Mouse (Mus musculus): Measurements from ENCODE around the gene Gigyf1. TPM values are rescaled to one million over a fixed set of nuclear protein-coding genes. Genes with fewer than 3 reads are reported as not detected.
A peak's percentile ranks its signal among the peaks of the same experiment; 100 is the strongest.

The Gigyf1 gene
- polyA plus RNA-seq, 1 experiment from 2014 or later, result 8.9 TPM

DNA sequence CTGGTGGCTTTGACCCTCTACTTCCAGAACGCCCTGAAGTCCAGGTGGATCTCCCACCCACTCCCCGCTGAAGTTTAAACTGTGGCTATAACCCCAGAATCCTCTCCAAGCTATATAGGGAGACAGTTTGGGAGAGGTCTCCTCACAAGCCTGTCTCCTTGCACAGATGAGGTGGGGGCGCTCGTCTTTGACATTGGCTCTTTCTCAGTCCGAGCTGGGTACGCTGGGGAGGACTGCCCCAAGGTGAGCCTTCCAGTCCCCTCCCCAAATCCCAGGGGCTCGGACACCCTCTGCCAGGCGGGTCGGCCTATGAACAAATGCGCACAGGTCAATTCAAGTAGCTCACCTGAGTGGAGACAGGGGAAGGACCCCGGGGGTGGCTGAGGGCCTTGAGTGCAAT is 35.5 kb downstream of the Gigyf1 start:
- no peak overlapping the region for H3K4me2 ChIP-seq (ENCODE audit: low read depth, low read length)
- H3K36me3 ChIP-seq (ENCODE audit: control insufficient read depth, insufficient read depth), result no peaks in the 10 kb centered on the region
- H3K4me3 ChIP-seq (ENCODE audit: low read length), result no peak overlapping the region
- no peak for ATAC-seq (replicated peaks; ENCODE audit: extremely low read depth, insufficient read depth, low FRiP score)
- H3K27me3 ChIP-seq (ENCODE audit: control insufficient read depth, insufficient read depth, low read length), result peaks cover 14% of the 10 kb centered on the region
- H3K27ac ChIP-seq (ENCODE audit: low read length), result no peak overlapping the region
- no peaks in the 10 kb centered on the region for H3K9me3 ChIP-seq (replicated peaks; ENCODE audit: control insufficient read depth, low read length)
- H3K9ac ChIP-seq (ENCODE audit: low read length), result no peak overlapping the region
- no peaks in the 10 kb centered on the region for H3K4me1 ChIP-seq (ENCODE audit: control insufficient read depth, insufficient read depth, low read length)
- 44% methylated on average over 11 of the region's 11 CpGs for WGBS

DNA sequence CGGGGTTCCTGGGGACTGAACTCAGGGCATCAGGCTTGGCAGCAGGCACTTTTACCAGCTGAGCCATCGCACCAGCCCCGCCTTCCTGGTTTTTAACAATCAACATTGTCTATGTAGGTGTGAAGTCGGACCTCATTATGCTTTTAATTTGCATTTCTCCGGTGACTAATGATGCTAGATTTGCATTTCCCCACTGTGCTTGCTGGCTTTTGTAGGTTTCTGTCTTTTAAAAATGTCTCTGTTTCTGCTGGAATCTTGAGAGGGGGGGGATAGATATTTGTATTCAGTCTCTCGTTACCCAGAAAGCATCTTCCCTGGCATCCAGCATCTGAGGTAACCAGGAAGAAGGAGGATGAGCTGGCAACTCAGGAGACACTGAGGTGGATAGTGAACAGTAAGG is 43.2 kb downstream of the Gigyf1 start:
- Histone ChIP-seq H3K4me1 (ENCODE audit: control insufficient read depth, insufficient read depth, low read length) (no peaks in the 10 kb centered on the region), H3K4me2 (ENCODE audit: low read depth, low read length) (no peak overlapping the region), H3K36me3 (ENCODE audit: control insufficient read depth, insufficient read depth) (no peaks in the 10 kb centered on the region), H3K9me3 (replicated peaks; ENCODE audit: control insufficient read depth, low read length) (no peaks in the 10 kb centered on the region), H3K27ac (ENCODE audit: low read length) (no peak overlapping the region), H3K4me3 (ENCODE audit: low read length) (no peak overlapping the region), H3K27me3 (ENCODE audit: control insufficient read depth, insufficient read depth, low read length) (no peaks in the 10 kb centered on the region; the same call in 1 of the 2 replicates), H3K9ac (ENCODE audit: low read length) (no peak overlapping the region)
- 62% methylated on average over 6 of the region's 6 CpGs for WGBS
- ATAC-seq (replicated peaks; ENCODE audit: extremely low read depth, insufficient read depth, low FRiP score), result no peak

- H3K4me1 ChIP-seq (ENCODE audit: control insufficient read depth, insufficient read depth, low read length), result no peaks in the 10 kb centered on the region
These were observed 44.6 kb downstream of the Gigyf1 start for GRCm38 (mm10) chr5:137562965-137563364.

GRCm38 (mm10) chr5:137565744-137566143 is 47.4 kb downstream of the Gigyf1 start:
- Histone ChIP-seq H3K9me3 (replicated peaks; ENCODE audit: control insufficient read depth, low read length) (no peaks in the 10 kb centered on the region), H3K4me3 (ENCODE audit: low read length) (no peak overlapping the region), H3K27me3 (ENCODE audit: control insufficient read depth, insufficient read depth, low read length) (no peaks in the 10 kb centered on the region; the same call in 1 of the 2 replicates), H3K27ac (ENCODE audit: low read length) (no peak overlapping the region), H3K36me3 (ENCODE audit: control insufficient read depth, insufficient read depth) (no peaks in the 10 kb centered on the region), H3K4me2 (ENCODE audit: low read depth, low read length) (no peak overlapping the region), H3K4me1 (ENCODE audit: control insufficient read depth, insufficient read depth, low read length) (no peaks in the 10 kb centered on the region), H3K9ac (ENCODE audit: low read length) (no peak overlapping the region)
- no peak for ATAC-seq (replicated peaks; ENCODE audit: extremely low read depth, insufficient read depth, low FRiP score)
- WGBS, result 62% methylated on average over 6 of the region's 6 CpGs

More at GRCm38 (mm10) chr5:137562965-137563364, 44.6 kb downstream of the Gigyf1 start:
- Histone ChIP-seq H3K4me2 (ENCODE audit: low read depth, low read length) (no peak overlapping the region), H3K36me3 (ENCODE audit: control insufficient read depth, insufficient read depth) (no peaks in the 10 kb centered on the region), H3K27me3 (ENCODE audit: control insufficient read depth, insufficient read depth, low read length) (no peaks in the 10 kb centered on the region; the same call in 1 of the 2 replicates), H3K9me3 (replicated peaks; ENCODE audit: control insufficient read depth, low read length) (no peaks in the 10 kb centered on the region), H3K9ac (ENCODE audit: low read length) (no peak overlapping the region), H3K27ac (ENCODE audit: low read length) (no peak overlapping the region), H3K4me3 (ENCODE audit: low read length) (no peak overlapping the region)
- ATAC-seq (replicated peaks; ENCODE audit: extremely low read depth, insufficient read depth, low FRiP score), result no peak
- WGBS, result 58% methylated on average over 10 of the region's 10 CpGs

DNA sequence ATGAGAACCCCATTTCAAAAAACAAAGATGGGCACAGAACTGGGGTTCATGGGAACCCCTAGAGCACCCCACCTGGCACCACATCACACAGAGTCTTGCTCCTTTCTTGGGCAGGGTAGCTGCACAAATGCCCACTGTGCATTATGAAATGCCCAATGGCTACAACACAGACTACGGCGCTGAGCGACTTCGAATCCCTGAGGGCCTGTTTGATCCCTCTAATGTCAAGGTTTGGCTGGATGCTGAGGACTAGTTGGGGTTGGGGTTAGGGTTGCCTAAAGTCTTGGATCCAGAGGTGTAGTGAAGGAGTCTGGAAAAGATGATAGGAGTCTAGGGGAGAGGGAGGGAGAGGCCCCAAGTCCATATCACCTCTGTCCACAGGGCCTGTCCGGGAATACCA is 48.1 kb downstream of the Gigyf1 start:
- no peaks in the 10 kb centered on the region for H3K9me3 ChIP-seq (replicated peaks; ENCODE audit: control insufficient read depth, low read length)
- ATAC-seq (replicated peaks; ENCODE audit: extremely low read depth, insufficient read depth, low FRiP score), result no peak
- H3K27me3 ChIP-seq (ENCODE audit: control insufficient read depth, insufficient read depth, low read length), result no peaks in the 10 kb centered on the region; the same call in 1 of the 2 replicates
- no peak overlapping the region for H3K27ac ChIP-seq (ENCODE audit: low read length)
- H3K4me3 ChIP-seq (ENCODE audit: low read length), result no peak overlapping the region
- 91% methylated on average over 5 of the region's 5 CpGs for WGBS
- H3K9ac ChIP-seq (ENCODE audit: low read length), result no peak overlapping the region
- H3K36me3 ChIP-seq (ENCODE audit: control insufficient read depth, insufficient read depth), result no peaks in the 10 kb centered on the region
- no peak overlapping the region for H3K4me2 ChIP-seq (ENCODE audit: low read depth, low read length)
- H3K4me1 ChIP-seq (ENCODE audit: control insufficient read depth, insufficient read depth, low read length), result no peaks in the 10 kb centered on the region

DNA sequence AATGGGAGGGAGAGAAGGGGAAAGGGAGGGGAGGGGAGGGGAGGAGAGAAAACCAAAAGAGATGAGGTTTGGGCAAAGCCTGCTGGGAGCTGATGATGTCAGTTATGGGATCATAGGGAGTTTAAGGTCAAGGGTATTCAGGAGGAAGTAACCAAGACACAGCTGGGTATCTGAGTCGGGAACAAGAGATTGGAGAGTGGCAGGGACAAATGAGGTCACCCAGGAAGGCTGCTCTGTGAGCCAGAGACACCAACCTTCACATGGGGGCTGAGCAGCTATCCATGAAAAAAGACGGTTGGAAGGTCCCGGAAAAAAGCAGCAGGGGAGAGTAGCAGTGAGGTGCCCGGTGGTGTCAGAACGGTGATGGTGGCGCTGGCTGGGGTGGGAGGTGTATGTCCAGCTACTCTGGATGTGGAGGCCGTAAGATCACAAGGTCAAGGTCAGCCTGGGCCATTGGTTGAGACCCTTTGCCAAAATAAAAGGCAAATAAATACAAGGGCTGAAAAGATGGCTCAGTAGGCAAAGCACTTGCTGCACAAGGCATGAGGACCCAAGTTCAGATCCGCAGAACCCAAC is 50.0 kb downstream of the Gigyf1 start:
- Histone ChIP-seq H3K27ac (ENCODE audit: low read length) (no peak overlapping the region), H3K4me3 (ENCODE audit: low read length) (no peak overlapping the region), H3K36me3 (ENCODE audit: control insufficient read depth, insufficient read depth) (no peaks in the 10 kb centered on the region), H3K27me3 (ENCODE audit: control insufficient read depth, insufficient read depth, low read length) (no peaks in the 10 kb centered on the region; the same call in 1 of the 2 replicates), H3K4me1 (ENCODE audit: control insufficient read depth, insufficient read depth, low read length) (no peaks in the 10 kb centered on the region), H3K9me3 (replicated peaks; ENCODE audit: control insufficient read depth, low read length) (no peaks in the 10 kb centered on the region), H3K4me2 (ENCODE audit: low read depth, low read length) (no peak overlapping the region), H3K9ac (ENCODE audit: low read length) (no peak overlapping the region)
- 77% methylated on average over 8 of the region's 8 CpGs for WGBS
- no peak for ATAC-seq (replicated peaks; ENCODE audit: extremely low read depth, insufficient read depth, low FRiP score)

- Histone ChIP-seq H3K27ac (ENCODE audit: low read length) (no peak overlapping the region), H3K36me3 (ENCODE audit: control insufficient read depth, insufficient read depth) (no peaks in the 10 kb centered on the region), H3K27me3 (ENCODE audit: control insufficient read depth, insufficient read depth, low read length) (no peaks in the 10 kb centered on the region; the same call in 1 of the 2 replicates), H3K4me2 (ENCODE audit: low read depth, low read length) (no peak overlapping the region), H3K4me3 (ENCODE audit: low read length) (no peak overlapping the region), H3K4me1 (ENCODE audit: control insufficient read depth, insufficient read depth, low read length) (no peaks in the 10 kb centered on the region), H3K9me3 (replicated peaks; ENCODE audit: control insufficient read depth, low read length) (no peaks in the 10 kb centered on the region), H3K9ac (ENCODE audit: low read length) (no peak overlapping the region)
- no peak for ATAC-seq (replicated peaks; ENCODE audit: extremely low read depth, insufficient read depth, low FRiP score)
- WGBS, result 61% methylated on average over 12 of the region's 12 CpGs
These were observed 50.7 kb downstream of the Gigyf1 start for GRCm38 (mm10) chr5:137569031-137569430.

GRCm38 (mm10) chr5:137569665-137570064 is 51.3 kb downstream of the Gigyf1 start, which contains the start of gene Tfr2:
TSS of gene Tfr2 (plus strand) at chr5:137569840.
- no peak within 1 kb of the TSS for H3K27ac ChIP-seq (ENCODE audit: low read length)
- 23% methylated on average over 9 of the region's 9 CpGs for WGBS
- no peak within 1 kb of the TSS for H3K9ac ChIP-seq (ENCODE audit: low read length)
- no peaks in the 10 kb centered on the region; the same call in 1 of the 2 replicates for H3K27me3 ChIP-seq (ENCODE audit: control insufficient read depth, insufficient read depth, low read length)
- H3K4me2 ChIP-seq (ENCODE audit: low read depth, low read length), result no peak within 1 kb of the TSS
- H3K4me3 ChIP-seq (ENCODE audit: low read length), result no peak within 1 kb of the TSS
- H3K9me3 ChIP-seq (replicated peaks; ENCODE audit: control insufficient read depth, low read length), result no peaks in the 10 kb centered on the region
- H3K36me3 ChIP-seq (ENCODE audit: control insufficient read depth, insufficient read depth), result no peaks in the 10 kb centered on the region
- ATAC-seq (replicated peaks; ENCODE audit: extremely low read depth, insufficient read depth, low FRiP score), result peak; percentile 52; the same call in 1 of the 2 replicates
- H3K4me1 ChIP-seq (ENCODE audit: control insufficient read depth, insufficient read depth, low read length), result no peaks in the 10 kb centered on the region

DNA sequence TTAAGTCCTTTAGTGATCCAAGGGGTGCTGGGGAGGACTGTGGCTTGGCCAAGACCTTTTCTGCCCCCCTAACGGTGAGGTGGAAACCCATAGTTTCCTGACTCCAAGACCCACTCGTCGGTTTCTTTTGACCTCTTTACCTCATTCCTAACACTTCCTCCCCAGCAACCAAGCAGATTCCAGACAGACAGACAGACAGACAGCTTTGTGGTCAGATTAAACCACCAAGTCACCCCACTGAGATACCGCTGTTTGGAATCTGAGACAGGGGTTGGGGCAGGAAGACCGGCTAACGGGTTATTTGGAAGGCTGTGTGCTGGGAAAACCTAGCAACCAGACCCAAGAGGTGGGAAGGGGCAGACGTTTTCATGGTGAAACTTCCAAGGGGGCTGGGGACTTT is 51.8 kb downstream of the Gigyf1 start:
- Histone ChIP-seq H3K36me3 (ENCODE audit: control insufficient read depth, insufficient read depth) (no peaks in the 10 kb centered on the region), H3K4me2 (ENCODE audit: low read depth, low read length) (no peak overlapping the region), H3K9me3 (replicated peaks; ENCODE audit: control insufficient read depth, low read length) (no peaks in the 10 kb centered on the region), H3K27me3 (ENCODE audit: control insufficient read depth, insufficient read depth, low read length) (no peaks in the 10 kb centered on the region; the same call in 1 of the 2 replicates), H3K4me3 (ENCODE audit: low read length) (no peak overlapping the region), H3K4me1 (ENCODE audit: control insufficient read depth, insufficient read depth, low read length) (no peaks in the 10 kb centered on the region), H3K9ac (ENCODE audit: low read length) (no peak overlapping the region), H3K27ac (ENCODE audit: low read length) (no peak overlapping the region)
- ATAC-seq (replicated peaks; ENCODE audit: extremely low read depth, insufficient read depth, low FRiP score), result no peak
- WGBS, result 42% methylated on average over 7 of the region's 7 CpGs
